Mouse (Mus musculus): ENCODE results near the gene Olfr1130.
"Not testable (repeated sequence)": the region's sequence is repeated elsewhere in the genome, so short reads cannot be mapped to it uniquely, and the experiment has no call there.

Gene Olfr1130

GRCm38 (mm10) chr2:87605912-87606311 lies at the start of gene Olfr1130:
Gene Olfr1130, plus strand, starts transcription at chr2:87606212.
- not testable (repeated sequence) for DNase-seq (ENCODE audit: extremely low read depth, low read depth, low spot score)

GRCm38 (mm10) chr2:87573602-87574001 lies 32.4 kb upstream of the Olfr1130 start, which contains the start of gene Olfr1129:
Gene Olfr1129, plus strand, starts transcription at chr2:87573902.
- DNase-seq (ENCODE audit: extremely low read depth, low read depth, low spot score) = not testable (repeated sequence)

DNA sequence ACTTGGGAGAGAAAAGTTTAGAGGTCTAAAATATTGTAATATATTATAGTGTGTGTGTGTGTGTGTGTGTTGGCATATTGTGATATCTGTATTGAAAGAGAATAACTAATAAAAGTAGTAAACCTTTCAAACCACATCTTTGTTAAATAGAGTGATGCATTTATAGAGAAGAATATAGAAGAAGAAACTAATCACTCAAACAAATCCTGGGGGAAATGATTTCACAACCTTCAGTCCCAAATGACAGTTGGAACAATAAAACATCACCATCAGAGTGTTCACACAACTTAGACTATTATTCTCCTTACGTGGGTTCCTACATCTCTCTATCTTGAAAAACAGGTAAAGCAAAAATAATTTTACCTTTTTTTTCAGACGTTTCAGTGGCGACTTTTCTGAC lies 20.8 kb downstream of the Olfr1130 start, which contains the start of gene Olfr1131:
Gene Olfr1131, plus strand, starts transcription at position 301 of the 400 bp plus-strand sequence.
- no peak for DNase-seq (ENCODE audit: extremely low read depth, low read depth, low spot score)

DNA sequence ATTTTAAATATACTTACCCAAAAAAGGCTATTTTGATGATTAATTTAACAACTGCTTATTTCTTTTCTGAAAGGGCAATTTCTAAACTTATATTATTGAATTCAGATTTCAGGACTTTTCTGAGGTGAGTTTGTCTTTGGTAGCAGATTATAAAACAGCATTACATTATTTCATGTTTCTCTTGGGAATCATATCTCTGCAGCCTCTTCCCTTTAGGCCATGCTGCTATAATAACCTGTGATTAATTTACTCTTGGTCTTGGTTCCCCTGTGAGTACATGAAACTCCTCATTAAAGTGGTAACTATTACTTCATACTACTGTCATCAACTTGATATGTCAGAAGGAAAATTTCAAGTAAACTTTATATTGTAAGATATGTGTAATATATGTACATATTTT lies 31.4 kb downstream of the Olfr1130 start, which contains the start of gene Olfr1132:
Gene Olfr1132, minus strand, starts transcription at position 101 of the 400 bp plus-strand sequence.
- DNase-seq (ENCODE audit: extremely low read depth, low read depth, low spot score) = no peak

GRCm38 (mm10) chr2:87642441-87642840 lies 36.4 kb downstream of the Olfr1130 start:
- DNase-seq (ENCODE audit: extremely low read depth, low read depth, low spot score) = no peak

DNA sequence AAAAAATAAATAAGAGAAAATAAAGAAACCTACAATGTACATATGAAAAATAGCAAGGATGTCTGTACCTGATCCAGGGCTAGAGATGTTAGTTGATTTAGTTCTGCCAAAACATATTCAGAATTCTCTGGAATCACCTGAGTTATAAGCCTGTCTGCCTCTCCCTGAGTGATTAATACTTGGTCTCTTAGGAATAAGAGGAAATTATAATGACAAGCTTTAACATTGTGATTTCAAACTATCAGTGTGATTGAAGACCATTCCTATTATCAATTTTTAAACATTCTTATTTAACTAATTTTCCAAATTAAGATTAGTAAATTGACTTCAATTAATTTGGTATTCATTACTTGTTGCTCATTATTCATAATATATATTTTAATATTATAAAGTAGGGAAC lies 41.3 kb downstream of the Olfr1130 start, which contains the start of gene Olfr1133:
Gene Olfr1133, minus strand, starts transcription at position 101 of the 400 bp plus-strand sequence.
- no peak for DNase-seq (ENCODE audit: extremely low read depth, low read depth, low spot score)

GRCm38 (mm10) chr2:87658360-87658759 lies 52.3 kb downstream of the Olfr1130 start, which contains the start of gene Olfr1134:
Gene Olfr1134, minus strand, starts transcription at chr2:87658460.
- DNase-seq (ENCODE audit: extremely low read depth, low read depth, low spot score) = no peak
